Mouse (Mus musculus): ENCODE measurements around the gene Cby3. TPM values are rescaled to one million over a fixed set of nuclear protein-coding genes. Genes with fewer than 3 reads are reported as not detected.

The Cby3 gene
- polyA plus RNA-seq, 1 experiment from 2014 or later, result 0.78 TPM

DNA sequence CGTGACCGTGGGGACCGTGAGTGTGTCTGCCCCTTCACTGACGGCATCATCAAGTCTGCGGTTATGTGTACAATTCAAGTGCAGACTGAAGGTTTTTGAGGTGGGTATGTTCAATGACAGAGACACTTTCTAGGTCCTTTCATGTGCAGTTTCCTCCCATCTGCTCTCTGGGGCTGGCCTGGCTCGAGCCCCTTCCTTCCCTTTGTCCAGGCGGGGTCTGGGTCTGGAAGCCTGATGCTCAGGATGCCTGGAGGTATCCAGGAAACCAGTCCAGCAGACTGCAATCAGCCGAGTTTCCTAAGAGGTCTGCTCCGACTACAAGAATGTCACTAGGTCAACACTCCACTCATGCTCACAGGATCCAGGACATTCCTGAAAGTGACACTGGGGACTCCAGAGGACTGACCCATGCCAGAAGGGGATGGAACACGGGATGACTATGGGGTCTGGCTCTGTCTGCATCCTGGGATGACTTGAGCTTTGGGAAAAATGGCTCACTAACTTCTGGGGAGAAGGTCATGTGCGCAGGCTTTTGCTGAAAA, 42.6 kb downstream of the Cby3 start:
- Histone ChIP-seq H3K9me3 (replicated peaks) (no peaks in the 10 kb centered on the region), H3K36me3 (peaks cover 84% of the 10 kb centered on the region), H3K4me3 (replicated peaks) (no peak overlapping the region), H3K4me1 (no peaks in the 10 kb centered on the region), H3K4me2 (no peak overlapping the region), H3K27ac (no peak overlapping the region), H3K27me3 (no peaks in the 10 kb centered on the region), H3K9ac (no peak overlapping the region)
- WGBS, result 85% methylated on average over 11 of the region's 11 CpGs
- no peak for ATAC-seq (replicated peaks; ENCODE audit: low FRiP score)

DNA sequence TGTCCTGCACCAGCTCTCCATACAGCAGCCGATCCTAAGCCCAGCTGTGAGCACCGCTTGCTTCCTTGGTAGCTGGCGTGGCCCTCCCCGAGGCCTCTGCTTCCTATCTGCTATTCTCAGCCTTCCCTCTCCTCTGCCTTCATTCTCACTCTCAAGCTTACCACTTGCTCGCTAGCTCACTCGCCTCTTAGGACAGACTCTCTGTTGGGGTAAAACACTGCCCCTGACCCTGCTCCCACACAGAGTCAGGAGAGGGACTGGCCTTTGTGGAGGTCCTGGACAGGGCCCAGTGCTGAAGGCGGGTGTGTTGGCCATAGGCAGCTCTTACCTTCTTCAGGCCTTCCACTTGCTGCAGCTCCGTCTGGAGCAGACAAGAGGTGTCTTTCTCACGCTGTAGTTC, 43.1 kb downstream of the Cby3 start:
- Histone ChIP-seq H3K4me3 (replicated peaks) (no peak overlapping the region), H3K4me1 (no peaks in the 10 kb centered on the region), H3K36me3 (peaks cover 84% of the 10 kb centered on the region), H3K4me2 (no peak overlapping the region), H3K9ac (no peak overlapping the region), H3K9me3 (replicated peaks) (no peaks in the 10 kb centered on the region), H3K27ac (no peak overlapping the region), H3K27me3 (no peaks in the 10 kb centered on the region)
- no peak for ATAC-seq (replicated peaks; ENCODE audit: low FRiP score)
- WGBS, result 84% methylated on average over 9 of the region's 9 CpGs

- peaks cover 90% of the 10 kb centered on the region for H3K36me3 ChIP-seq
These were observed 44.5 kb downstream of the Cby3 start for GRCm38 (mm10) chr11:50398803-50399202.

DNA sequence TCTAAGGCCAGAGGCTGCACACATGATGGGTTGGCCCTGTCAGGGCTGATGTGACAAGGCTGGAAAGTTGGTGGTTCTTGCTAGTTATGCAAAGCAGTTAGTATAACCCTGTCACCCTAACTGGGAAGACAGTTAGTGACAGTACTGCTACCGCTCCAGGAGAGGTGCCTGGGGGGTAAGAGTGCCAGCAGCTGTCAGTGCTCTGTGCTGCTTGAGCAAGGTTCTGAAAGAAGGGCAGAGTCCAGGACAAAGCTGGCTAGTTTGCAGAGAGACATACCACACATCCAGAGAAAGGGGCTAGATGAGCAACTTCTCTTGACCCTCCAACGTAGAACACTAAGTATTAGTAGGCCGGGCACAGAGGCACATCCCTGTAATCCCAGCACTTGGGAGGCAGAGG, 48.2 kb downstream of the Cby3 start:
- Histone ChIP-seq H3K9me3 (replicated peaks) (no peaks in the 10 kb centered on the region), H3K36me3 (peaks cover 87% of the 10 kb centered on the region), H3K9ac (no peak overlapping the region), H3K4me1 (no peaks in the 10 kb centered on the region), H3K27me3 (no peaks in the 10 kb centered on the region), H3K4me2 (no peak overlapping the region), H3K4me3 (replicated peaks) (no peak overlapping the region), H3K27ac (no peak overlapping the region)
- 94% methylated on average over 3 of the region's 3 CpGs for WGBS
- no peak for ATAC-seq (replicated peaks; ENCODE audit: low FRiP score)

More at GRCm38 (mm10) chr11:50398803-50399202, 44.5 kb downstream of the Cby3 start:
- Histone ChIP-seq H3K27ac (no peak overlapping the region), H3K9ac (no peak overlapping the region), H3K4me1 (no peaks in the 10 kb centered on the region), H3K9me3 (replicated peaks) (no peaks in the 10 kb centered on the region), H3K27me3 (no peaks in the 10 kb centered on the region), H3K4me3 (replicated peaks) (no peak overlapping the region), H3K4me2 (no peak overlapping the region)
- 88% methylated on average over 13 of the region's 13 CpGs for WGBS
- no peak for ATAC-seq (replicated peaks; ENCODE audit: low FRiP score)

DNA sequence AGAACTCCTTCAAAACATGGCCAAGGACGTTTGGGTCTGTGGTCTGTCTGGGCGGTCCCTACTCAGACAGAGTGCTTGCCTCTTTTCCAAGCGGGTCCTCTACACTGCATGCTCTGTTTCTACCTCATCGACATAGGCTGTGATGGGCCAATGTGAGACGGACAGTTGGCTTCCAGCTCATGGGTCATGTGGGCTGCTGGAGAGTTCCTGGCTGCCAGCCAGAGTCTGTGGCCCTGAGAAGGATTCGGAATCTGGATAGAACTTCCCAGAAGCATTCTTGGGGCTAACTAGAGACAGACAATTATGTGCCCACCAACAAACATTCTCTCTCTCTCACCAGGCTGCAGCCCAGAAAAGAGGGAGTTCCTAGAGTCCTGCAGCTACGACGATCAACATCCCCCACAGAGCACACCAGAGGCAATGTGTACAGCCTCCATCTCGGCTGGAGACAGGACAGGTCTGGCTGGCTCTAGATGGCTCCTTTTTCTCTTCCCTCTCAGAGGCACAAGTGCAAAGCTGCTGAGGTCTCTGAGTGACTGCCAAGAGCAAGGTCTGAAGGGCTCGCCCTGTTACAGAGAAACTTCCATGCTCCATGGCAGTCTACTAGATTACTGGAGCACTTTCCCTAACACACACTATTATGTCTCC, 49.2 kb downstream of the Cby3 start:
- Histone ChIP-seq H3K4me3 (replicated peaks) (no peak overlapping the region), H3K4me1 (no peaks in the 10 kb centered on the region), H3K4me2 (no peak overlapping the region), H3K36me3 (peaks cover 80% of the 10 kb centered on the region), H3K9ac (no peak overlapping the region), H3K27ac (no peak overlapping the region), H3K27me3 (no peaks in the 10 kb centered on the region), H3K9me3 (replicated peaks) (no peaks in the 10 kb centered on the region)
- no peak for ATAC-seq (replicated peaks; ENCODE audit: low FRiP score)
- WGBS, result 79% methylated on average over 10 of the region's 10 CpGs

DNA sequence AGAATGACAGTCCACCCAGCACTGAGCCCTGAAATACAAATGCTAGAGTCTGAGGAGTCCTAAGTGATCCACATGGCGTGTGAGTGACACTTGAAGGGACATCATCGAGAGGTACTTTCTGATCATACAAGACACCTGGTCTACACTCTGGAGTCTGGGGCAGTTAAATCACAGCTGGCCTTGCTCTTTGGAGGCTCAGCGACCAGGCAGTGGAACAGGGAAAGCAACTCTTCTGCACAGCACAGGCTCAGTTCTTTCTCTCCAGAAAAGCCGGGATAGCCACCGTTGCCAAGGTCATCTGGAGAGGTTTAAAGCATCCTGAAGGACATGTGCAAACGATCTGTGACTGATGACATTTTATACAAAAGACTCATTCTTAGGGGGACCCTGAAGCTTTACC, 53.0 kb downstream of the Cby3 start:
- WGBS, result 64% methylated on average over 6 of the region's 6 CpGs
- H3K36me3 ChIP-seq, result peaks cover 76% of the 10 kb centered on the region
- no peaks in the 10 kb centered on the region for H3K9me3 ChIP-seq (replicated peaks)
- no peak overlapping the region for H3K9ac ChIP-seq
- ATAC-seq (replicated peaks; ENCODE audit: low FRiP score), result no peak
- H3K4me2 ChIP-seq, result no peak overlapping the region
- H3K27me3 ChIP-seq, result no peaks in the 10 kb centered on the region
- no peak overlapping the region for H3K27ac ChIP-seq
- no peak overlapping the region for H3K4me3 ChIP-seq (replicated peaks)
- H3K4me1 ChIP-seq, result no peaks in the 10 kb centered on the region

MicroRNAs within 50 kb of the gene (microRNA counts, 519-probe panel; counts per million panel counts)
- 2,854 counts per million, percentile 73 among the panel's probes with 10 or more counts for microRNA mmu-miR-804

Small RNA genes within 50 kb of the gene (microRNA-seq; reads per million reads assigned to microRNA genes)
- not detected for gene Mir804

Other genes with a start within 250 kb of the Cby3 start
- gene Tbc1d9b, start 223.1 kb upstream of the Cby3 start, polyA plus RNA-seq (2015; fragmentation: Nextera tagmentation; extraction: Ambion mirVana), result 40.0 and 42.9 TPM in 2 replicates
- gene Mrnip, start 180.0 kb upstream of the Cby3 start, polyA plus RNA-seq (2015; fragmentation: Nextera tagmentation; extraction: Ambion mirVana), result 19.3 and 20.0 TPM in 2 replicates
- gene Sqstm1, start 143.6 kb upstream of the Cby3 start, polyA plus RNA-seq (2015; fragmentation: Nextera tagmentation; extraction: Ambion mirVana), result 233 and 259 TPM in 2 replicates
- gene Mgat4b, start 143.6 kb upstream of the Cby3 start, polyA plus RNA-seq (2015; fragmentation: Nextera tagmentation; extraction: Ambion mirVana), result 37.3 and 37.5 TPM in 2 replicates
- gene Ltc4s, start 115.8 kb upstream of the Cby3 start, polyA plus RNA-seq (2015; fragmentation: Nextera tagmentation; extraction: Ambion mirVana), result 1.4 and 1.9 TPM in 2 replicates
- 5.2 and 5.8 TPM in 2 replicates for gene Maml1, start 62.2 kb upstream of the Cby3 start, polyA plus RNA-seq (2015; fragmentation: Nextera tagmentation; extraction: Ambion mirVana)
- 372 and 393 TPM in 2 replicates for gene Canx, start 28.8 kb upstream of the Cby3 start, polyA plus RNA-seq (2015; fragmentation: Nextera tagmentation; extraction: Ambion mirVana)
- 498 and 501 TPM in 2 replicates for gene Hnrnph1, start 22.5 kb downstream of the Cby3 start, polyA plus RNA-seq (2015; fragmentation: Nextera tagmentation; extraction: Ambion mirVana)
- 25.7 and 27.9 TPM in 2 replicates for gene Rufy1, start 76.7 kb downstream of the Cby3 start, polyA plus RNA-seq (2015; fragmentation: Nextera tagmentation; extraction: Ambion mirVana)
- gene Adamts2, start 247.6 kb downstream of the Cby3 start, polyA plus RNA-seq (2015; fragmentation: Nextera tagmentation; extraction: Ambion mirVana), result 4.7 and 5.8 TPM in 2 replicates